Mouse (Mus musculus): ENCODE results near the gene A930017K11Rik.

DNA sequence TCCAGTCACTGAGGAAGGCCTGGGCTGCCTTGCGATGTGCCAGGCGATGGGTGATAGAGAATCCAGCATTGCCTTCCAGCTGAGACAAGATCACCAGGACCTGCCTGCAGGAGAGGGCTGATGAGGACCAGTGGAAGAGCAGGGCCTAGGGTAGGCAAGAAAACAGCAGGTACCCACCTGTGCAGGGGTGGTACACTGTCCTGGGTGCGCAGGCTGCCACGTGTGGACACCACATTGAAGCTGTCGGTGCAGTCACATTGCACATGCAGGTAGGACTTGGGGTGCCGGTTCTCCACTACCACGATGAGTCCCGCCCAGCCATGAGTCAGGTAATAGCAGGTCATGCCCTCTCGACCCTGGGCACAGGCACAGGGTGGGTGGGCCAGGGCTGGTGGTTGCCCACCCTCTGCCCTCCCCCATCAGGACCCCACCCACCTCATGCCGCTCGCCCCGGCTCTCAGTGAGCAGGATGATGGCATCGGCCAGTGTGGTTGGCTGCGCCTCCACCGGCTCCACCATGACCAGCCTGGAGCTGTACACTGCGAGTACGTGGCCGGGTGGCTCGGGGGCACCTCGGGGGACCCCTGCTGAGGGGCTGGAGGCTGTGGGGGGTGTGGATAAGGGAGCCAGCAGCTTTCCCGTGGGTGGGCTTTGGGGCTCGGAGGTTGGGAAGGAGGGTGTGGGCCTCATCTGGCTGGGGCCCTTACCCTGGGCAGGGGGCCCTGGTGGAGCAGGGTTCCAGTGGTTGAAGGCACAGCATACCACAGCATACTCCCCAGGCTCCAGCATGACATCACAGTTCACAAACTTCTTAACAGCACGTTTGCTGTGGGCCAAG is 7.5 kb upstream of the A930017K11Rik start:
- TF ChIP-seq POLR2A (IDR thresholded peaks at IDR 0.05; ENCODE audit: low read depth, low read length) = no peak
- no peak for TF ChIP-seq CTCF (conservative IDR thresholded peaks at IDR 0.05; ENCODE audit: insufficient read depth, insufficient read length, low read depth, low read length)

Measured in kidney, adult 2 months (tissue).